Mouse (Mus musculus): Measurements from ENCODE around the gene Cfap73.

- TF ChIP-seq CTCF (IDR thresholded peaks at IDR 0.05) = no peak
- no peak for TF ChIP-seq EP300 (IDR thresholded peaks at IDR 0.05; ENCODE audit: insufficient read depth, low read depth, low read length)
These were observed 19.8 kb upstream of the Cfap73 start for GRCm38 (mm10) chr5:120653873-120654272.

Measured in heart, adult 2 months (tissue).